Mouse (Mus musculus): ENCODE data around the gene Ooep. TPM values are rescaled to one million over a fixed set of nuclear protein-coding genes. Genes with fewer than 3 reads are reported as not detected.
"Not testable (repeated sequence)": the region's sequence is repeated elsewhere in the genome, so short reads cannot be mapped to it uniquely, and the experiment has no call there.

Gene Ooep
- polyA plus RNA-seq, 1 experiment from 2014 or later, result 5.5 TPM

DNA sequence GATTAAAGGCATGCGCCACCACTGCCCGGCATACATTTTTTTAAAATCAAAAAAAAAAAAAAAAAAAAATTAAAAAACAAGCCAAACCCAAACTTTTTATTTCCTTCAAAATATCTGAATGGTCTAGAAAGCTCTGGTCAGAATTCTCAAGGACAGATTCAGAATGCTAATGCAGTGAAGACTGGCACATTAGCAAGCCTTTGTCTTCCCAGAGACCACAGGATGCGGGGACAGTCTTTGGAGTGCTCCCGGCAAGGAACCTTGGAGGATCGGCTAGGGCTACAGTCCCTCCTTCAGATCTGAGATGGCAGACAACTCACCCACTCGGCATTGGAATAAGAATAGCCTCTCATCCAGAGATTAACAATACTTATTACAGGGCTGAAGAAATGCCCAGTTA lies 13.8 kb downstream of the Ooep start:
- H3K4me3 ChIP-seq (replicated peaks), result no peak overlapping the region
- ATAC-seq, result no peak
- H3K9me3 ChIP-seq, result no peaks in the 10 kb centered on the region
- no peaks in the 10 kb centered on the region for H3K27me3 ChIP-seq
- H3K27ac ChIP-seq, result no peak overlapping the region
- no peaks in the 10 kb centered on the region for H3K36me3 ChIP-seq
- H3K4me1 ChIP-seq (replicated peaks), result no peaks in the 10 kb centered on the region
- no peak overlapping the region for H3K9ac ChIP-seq (replicated peaks)
- H3K4me2 ChIP-seq (replicated peaks), result no peak overlapping the region
- 89% methylated on average over 6 of the region's 6 CpGs for WGBS

DNA sequence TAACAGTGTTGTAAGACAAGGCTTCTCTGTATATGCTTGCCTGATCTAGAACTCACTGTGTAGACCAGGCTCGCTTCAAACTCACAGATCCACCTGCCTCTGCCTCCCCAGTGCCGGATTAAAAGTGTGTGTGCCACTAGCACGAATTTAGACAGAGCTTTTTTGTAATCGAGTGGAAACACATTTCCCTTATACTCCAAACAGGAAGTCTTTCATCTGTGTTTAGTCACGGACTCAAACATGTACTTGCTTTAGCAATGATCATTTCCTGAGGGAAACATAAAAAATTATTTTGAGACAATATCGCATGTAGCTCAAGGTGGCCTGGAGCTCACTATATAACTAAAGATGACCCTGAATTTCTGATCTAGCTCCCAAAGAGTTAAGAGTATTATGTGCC lies 15.2 kb downstream of the Ooep start:
- H3K27ac ChIP-seq, result no peak overlapping the region
- no peak for ATAC-seq
- 82% methylated on average over 6 of the region's 6 CpGs for WGBS
- no peak overlapping the region for H3K4me2 ChIP-seq (replicated peaks)
- no peak overlapping the region for H3K4me3 ChIP-seq (replicated peaks)
- no peaks in the 10 kb centered on the region for H3K9me3 ChIP-seq
- H3K9ac ChIP-seq (replicated peaks), result no peak overlapping the region
- no peaks in the 10 kb centered on the region for H3K36me3 ChIP-seq
- no peaks in the 10 kb centered on the region for H3K27me3 ChIP-seq
- no peaks in the 10 kb centered on the region for H3K4me1 ChIP-seq (replicated peaks)

DNA sequence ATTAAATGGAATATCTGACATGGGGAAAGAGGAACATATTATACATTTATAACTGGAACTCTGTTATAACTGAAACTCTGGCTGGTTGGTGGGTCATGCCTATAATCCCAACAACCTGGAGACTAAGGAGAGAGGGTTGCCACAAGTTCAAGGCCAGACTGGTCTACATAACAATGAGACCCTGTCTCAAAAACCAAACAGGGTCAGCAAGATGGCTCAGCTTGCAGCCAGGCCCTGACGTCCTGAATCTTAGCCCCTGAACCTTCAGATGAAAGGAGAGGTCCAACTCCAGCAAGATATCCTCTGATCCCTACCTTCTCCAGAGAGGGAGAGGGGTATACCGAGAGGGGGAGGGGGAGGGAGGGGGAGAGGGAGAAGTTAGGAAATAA lies 18.0 kb downstream of the Ooep start:
- Histone ChIP-seq H3K4me3 (replicated peaks) (no peak overlapping the region), H3K27ac (no peak overlapping the region), H3K9ac (replicated peaks) (no peak overlapping the region), H3K9me3 (no peaks in the 10 kb centered on the region), H3K4me2 (replicated peaks) (no peak overlapping the region), H3K27me3 (no peaks in the 10 kb centered on the region), H3K4me1 (replicated peaks) (no peaks in the 10 kb centered on the region), H3K36me3 (no peaks in the 10 kb centered on the region)
- ATAC-seq, result no peak
- 33% methylated on average over 2 of the region's 2 CpGs for WGBS

DNA sequence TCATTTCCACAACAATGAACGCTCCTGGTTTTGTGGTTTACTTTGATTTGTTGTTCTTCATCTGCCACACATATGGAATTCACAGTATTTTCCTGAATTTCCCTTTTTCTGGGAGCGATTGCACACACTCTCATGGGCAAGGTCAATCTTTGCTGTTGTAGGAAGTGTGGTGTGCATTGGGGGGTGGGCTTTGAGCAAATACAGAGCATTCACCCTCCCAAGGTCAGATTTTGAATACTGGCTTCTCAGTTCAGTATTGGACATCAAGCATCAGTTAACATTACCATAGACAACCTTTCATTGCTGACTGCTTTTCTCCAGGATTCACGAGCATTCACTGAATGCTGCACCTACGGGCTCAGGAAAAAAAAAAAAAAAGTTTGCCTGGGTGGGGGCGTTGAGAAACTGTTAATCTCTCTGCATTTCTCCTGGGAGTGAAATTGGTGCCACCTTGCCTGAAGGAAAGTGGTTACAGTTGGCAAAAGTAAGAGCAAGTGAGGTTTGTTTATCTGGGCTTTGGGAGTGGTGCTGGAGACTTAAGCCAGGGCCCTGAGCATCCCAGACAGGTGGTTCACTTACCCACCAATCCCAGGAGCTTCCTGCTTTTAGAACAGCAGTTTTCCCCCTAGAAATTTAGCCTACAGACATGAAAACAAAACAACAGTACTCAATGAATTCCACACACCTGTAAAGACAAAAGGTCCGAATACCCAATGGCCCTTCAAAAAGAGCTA lies 18.6 kb downstream of the Ooep start:
- H3K27ac ChIP-seq, result no peak overlapping the region
- H3K4me3 ChIP-seq (replicated peaks), result no peak overlapping the region
- no peaks in the 10 kb centered on the region for H3K4me1 ChIP-seq (replicated peaks)
- WGBS, result 81% methylated on average over 6 of the region's 6 CpGs
- H3K9ac ChIP-seq (replicated peaks), result no peak overlapping the region
- no peak for ATAC-seq
- H3K4me2 ChIP-seq (replicated peaks), result no peak overlapping the region
- H3K36me3 ChIP-seq, result no peaks in the 10 kb centered on the region
- H3K9me3 ChIP-seq, result no peaks in the 10 kb centered on the region
- H3K27me3 ChIP-seq, result no peaks in the 10 kb centered on the region

DNA sequence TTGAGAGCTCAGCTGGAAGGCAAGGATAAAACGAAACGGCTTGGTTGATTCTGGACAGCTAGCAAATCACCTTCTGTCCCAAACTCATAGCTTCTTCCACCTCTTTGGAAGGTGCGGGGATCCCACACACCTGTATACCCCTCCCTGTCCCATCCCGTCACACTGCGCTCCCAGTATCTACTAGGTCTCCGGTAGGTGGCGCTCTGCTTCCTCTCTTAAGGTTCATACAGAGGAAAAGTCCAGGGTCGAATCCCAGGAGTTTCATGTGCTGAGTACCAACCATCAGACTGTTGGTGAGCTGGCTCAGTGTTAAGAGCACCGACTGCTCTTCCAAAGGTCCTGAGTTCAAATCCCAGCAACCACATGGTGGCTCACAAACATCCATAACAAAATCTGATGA lies 20.5 kb downstream of the Ooep start:
- no peak overlapping the region for H3K4me2 ChIP-seq (replicated peaks)
- H3K4me3 ChIP-seq (replicated peaks), result no peak overlapping the region
- no peaks in the 10 kb centered on the region for H3K27me3 ChIP-seq
- H3K36me3 ChIP-seq, result no peaks in the 10 kb centered on the region
- 17% methylated on average over 9 of the region's 9 CpGs for WGBS
- no peak overlapping the region for H3K9ac ChIP-seq (replicated peaks)
- H3K4me1 ChIP-seq (replicated peaks), result no peaks in the 10 kb centered on the region
- peak; percentile 72 for ATAC-seq
- H3K27ac ChIP-seq, result no peak overlapping the region
- no peaks in the 10 kb centered on the region for H3K9me3 ChIP-seq

DNA sequence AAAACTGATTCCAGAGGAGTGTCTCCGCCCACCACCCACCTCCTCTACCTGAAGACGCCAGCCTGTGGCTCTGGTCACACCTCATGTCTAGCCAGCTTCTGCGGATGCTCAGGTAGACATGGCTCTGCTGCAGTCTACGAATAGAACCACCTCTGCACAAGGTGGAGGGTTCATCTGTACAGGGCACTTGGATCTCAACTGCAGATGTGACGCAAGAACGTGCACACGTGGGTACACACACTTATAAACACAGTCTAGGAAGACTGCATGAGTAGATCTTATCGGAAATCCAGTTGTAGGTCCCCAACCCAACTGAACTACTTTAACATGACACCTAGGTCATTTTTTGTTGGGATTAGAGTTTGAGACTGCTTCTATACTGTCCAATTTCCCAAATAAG lies 22.9 kb downstream of the Ooep start, which contains the start of gene Gsta2:
Gene Gsta2, minus strand, starts transcription at position 178 of the 400 bp plus-strand sequence.
- no peak for ATAC-seq
- no peak within 1 kb of the TSS for H3K27ac ChIP-seq
- no peaks in the 10 kb centered on the region for H3K4me1 ChIP-seq (replicated peaks)
- H3K9ac ChIP-seq (replicated peaks), result no peak within 1 kb of the TSS
- H3K4me2 ChIP-seq (replicated peaks), result no peak within 1 kb of the TSS
- no peaks in the 10 kb centered on the region for H3K36me3 ChIP-seq
- no peak within 1 kb of the TSS for H3K4me3 ChIP-seq (replicated peaks)
- H3K9me3 ChIP-seq, result no peaks in the 10 kb centered on the region
- no peaks in the 10 kb centered on the region for H3K27me3 ChIP-seq
- WGBS, result 91% methylated on average over 8 of the region's 8 CpGs

DNA sequence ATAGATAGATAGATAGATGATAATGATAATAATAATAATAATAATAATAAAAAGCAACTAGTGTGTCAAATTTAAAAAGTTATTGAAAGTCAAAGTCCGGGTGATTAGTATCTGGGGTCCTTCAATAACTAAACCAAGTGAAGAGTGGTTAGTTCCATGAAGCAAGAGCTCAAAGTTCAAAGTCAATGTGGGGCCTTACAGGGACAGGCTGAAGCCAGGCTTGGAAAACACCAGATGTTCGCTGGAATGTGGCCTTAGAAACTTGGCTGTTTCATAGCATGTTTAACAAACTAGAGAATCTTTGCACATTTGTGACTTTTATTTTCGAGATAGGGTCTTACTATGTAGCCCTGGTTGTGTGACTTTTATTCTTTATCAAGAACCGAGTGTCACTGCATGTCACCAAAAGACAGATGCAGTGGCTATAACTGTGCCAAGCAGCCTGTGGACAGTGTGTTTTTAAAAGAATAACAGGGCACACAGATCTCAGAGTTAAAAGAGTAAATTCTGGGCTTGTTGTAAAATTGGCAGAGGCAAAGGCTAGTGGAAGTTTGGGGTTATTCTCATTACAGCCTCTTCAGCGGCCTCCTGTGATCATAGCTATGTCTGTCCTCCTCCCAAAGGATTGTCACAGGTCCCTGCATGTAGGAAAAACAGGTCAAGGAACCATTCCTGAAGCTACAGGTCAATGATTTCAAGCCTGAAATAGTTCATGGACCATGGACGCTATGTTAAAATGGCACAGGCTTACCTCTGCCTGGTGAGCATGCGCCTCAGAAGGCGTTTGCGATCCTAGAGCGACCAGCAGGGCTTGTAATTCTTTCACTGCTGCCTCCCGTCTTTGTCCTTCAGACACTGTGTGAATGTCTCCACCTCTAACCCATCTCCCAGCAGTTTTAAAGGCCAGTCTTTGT lies 23.6 kb downstream of the Ooep start:
- Histone ChIP-seq H3K9me3 (no peaks in the 10 kb centered on the region), H3K27ac (no peak overlapping the region), H3K27me3 (no peaks in the 10 kb centered on the region), H3K36me3 (no peaks in the 10 kb centered on the region), H3K9ac (replicated peaks) (no peak overlapping the region), H3K4me3 (replicated peaks) (no peak overlapping the region), H3K4me1 (replicated peaks) (no peaks in the 10 kb centered on the region), H3K4me2 (replicated peaks) (no peak overlapping the region)
- ATAC-seq, result no peak
- WGBS, result 82% methylated on average over 11 of the region's 11 CpGs

DNA sequence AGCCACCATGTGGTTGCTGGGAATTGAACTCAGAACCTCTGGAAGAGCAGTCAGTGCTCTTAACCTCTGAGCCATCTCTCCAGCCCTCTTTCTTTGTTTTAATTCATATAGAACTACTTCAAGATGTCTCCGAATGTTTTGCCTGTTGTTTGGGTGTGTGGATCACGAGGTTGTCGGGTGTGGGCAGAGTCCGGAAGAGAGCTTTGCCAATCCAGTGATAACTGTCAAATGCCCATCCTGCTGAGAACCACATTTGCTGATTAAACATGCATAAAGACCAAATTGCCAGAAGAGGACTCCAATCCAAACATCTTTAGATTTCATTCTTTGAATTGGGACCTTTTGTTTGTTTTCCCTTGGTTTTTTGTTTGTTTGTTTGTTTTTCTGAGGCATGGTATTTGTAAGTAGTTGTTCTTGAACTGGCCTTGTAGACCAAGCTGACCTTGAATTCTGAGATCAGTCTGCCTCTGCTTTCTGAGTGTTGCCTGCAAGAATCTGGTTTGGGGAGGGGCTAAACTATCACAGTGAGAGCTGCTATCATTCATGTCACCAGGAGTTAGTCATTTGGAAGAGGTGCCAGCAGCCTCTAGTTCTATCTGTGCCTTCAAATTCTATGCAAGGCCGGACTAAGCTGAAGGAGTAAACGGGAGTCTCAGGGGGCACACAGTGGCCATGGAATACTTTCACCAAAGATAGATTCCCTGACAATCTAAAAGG lies 26.9 kb downstream of the Ooep start:
- 88% methylated on average over 6 of the region's 6 CpGs for WGBS

DNA sequence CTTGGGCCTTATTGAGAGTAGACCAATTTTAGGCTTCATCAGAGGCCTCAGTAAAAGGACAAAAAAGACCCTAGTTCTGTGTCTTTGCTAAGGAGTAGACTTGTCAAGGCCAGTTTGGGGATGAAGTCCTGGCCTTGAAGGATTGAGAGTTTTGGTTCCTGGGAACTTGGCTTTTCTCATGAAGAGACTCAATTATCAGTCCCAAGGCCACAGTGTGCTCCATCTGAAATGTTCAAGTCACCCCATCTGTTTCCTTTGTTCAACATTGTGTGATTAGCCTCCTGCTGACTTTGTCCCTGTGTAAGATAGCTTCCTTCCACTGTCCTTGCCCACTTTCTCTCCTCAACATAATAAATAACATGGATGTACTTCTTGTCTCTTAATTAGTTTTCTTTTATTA lies 28.5 kb downstream of the Ooep start:
- not testable (repeated sequence) for H3K9me3 ChIP-seq; H3K9ac ChIP-seq (replicated peaks); H3K27me3 ChIP-seq; H3K4me3 ChIP-seq (replicated peaks); H3K4me1 ChIP-seq (replicated peaks); H3K4me2 ChIP-seq (replicated peaks); ATAC-seq; H3K27ac ChIP-seq; H3K36me3 ChIP-seq

More for the DNA sequence above, 26.9 kb downstream of the Ooep start:
- no peaks in the 10 kb centered on the region for H3K36me3 ChIP-seq
- H3K4me1 ChIP-seq (replicated peaks), result no peaks in the 10 kb centered on the region
- no peak overlapping the region for H3K4me2 ChIP-seq (replicated peaks)
- H3K9ac ChIP-seq (replicated peaks), result no peak overlapping the region
- no peaks in the 10 kb centered on the region for H3K9me3 ChIP-seq
- ATAC-seq, result no peak
- H3K27me3 ChIP-seq, result no peaks in the 10 kb centered on the region
- H3K27ac ChIP-seq, result no peak overlapping the region
- H3K4me3 ChIP-seq (replicated peaks), result no peak overlapping the region

DNA sequence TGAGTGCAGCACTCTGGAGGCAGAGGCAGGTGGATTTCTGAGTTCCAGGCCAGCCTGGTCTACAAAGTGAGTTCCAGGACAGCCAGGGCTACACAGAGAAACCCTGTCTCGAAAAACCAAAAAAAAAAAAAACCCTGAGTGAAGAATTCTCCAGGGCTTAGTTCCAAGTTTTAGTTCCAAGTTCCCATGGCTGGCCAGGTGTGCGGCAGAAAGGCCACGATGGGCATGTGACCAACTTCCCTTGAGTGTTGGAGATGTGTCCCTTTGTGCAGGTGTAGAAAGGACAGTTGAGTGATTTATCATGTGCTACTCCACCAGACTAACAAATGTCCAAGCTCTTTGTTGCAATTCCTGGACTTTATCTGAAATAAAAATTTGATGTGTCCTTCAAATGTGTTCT lies 29.4 kb downstream of the Ooep start:
- H3K36me3 ChIP-seq; H3K4me3 ChIP-seq (replicated peaks); H3K27ac ChIP-seq; H3K4me2 ChIP-seq (replicated peaks); H3K27me3 ChIP-seq; H3K4me1 ChIP-seq (replicated peaks); ATAC-seq; H3K9ac ChIP-seq (replicated peaks); H3K9me3 ChIP-seq: not testable (repeated sequence)
- 90% methylated on average over 3 of the region's 3 CpGs for WGBS

DNA sequence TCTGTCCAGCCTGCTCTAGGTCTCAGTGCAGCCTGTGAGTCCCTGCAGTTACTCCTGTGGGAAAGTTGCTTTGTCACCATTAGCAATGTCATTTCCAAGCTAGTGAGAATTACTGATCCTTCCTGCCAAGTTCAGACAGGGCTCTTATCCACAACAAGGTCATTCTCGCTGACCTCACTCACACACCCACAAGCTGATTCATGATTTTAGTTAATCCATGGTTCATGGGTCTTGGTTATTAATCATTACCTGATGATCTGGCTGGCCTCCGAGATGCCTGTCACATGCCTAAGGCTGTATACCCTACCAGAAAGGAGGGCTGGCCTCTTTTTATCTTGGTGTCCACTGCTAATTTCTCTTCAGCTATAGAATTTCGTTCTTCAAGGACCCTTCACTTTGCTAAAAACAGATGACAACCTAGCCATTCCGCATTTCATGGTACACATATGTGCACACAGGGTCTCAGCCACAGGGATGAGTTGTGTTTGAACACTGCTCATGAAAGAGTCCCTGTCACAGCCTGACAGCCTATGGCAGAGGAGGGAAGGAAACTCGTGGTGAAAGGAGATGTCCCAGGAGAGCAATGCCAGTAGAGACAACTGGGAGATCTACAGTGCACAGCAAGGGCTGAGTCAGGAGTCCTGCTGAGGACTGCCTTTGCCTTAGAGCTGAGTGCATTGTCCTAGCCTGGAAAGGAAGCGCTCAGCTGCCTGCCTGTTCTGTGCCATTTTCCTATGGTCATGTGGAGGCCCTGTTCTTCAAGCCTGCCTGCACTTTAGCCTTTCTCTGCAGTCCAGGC lies 30.1 kb downstream of the Ooep start:
- H3K27ac ChIP-seq; H3K9me3 ChIP-seq; H3K4me2 ChIP-seq (replicated peaks); H3K4me1 ChIP-seq (replicated peaks); H3K27me3 ChIP-seq; H3K9ac ChIP-seq (replicated peaks); H3K4me3 ChIP-seq (replicated peaks); H3K36me3 ChIP-seq; ATAC-seq: not testable (repeated sequence)
- WGBS, result 77% methylated on average over 6 of the region's 6 CpGs
